Comparison of ENCODE assay signal across 19 mouse cellular contexts in the genomic region with DNA sequence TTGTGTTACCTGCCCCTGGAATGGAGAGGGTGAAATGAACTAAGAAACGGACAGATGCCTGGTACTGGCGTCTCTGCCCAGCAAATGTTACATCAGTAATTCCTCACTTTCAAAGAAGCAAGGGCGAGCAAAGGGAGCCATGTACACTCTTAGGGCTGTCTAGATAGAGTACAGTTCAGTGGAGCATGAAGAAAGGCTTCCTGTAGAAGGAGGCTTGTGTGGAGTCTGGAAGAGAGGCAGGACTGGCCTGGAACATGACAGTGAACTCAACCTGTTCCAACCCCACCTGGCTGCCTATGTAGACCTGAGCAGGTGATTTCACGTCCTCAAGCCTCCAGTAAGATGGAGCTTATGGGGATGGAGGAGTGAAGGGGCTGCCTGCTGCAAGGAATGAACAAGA. TPM values are rescaled to one million over a fixed set of nuclear protein-coding genes. Genes with fewer than 3 reads are reported as not detected.
"Had no signal": no experiment of that assay in that cellular context is flagged by ENCODE, and none has a peak within 500 bp of the region (broad histone marks: within the 10 kb centered on the region; RNA-seq: fewer than 3 reads in every experiment).

No protein-coding gene starts in this region.

- H3K4me2 ChIP-seq: liver, embryonic 13.5 days; lung, embryonic 14.5 days; midbrain, embryonic 12.5 days; midbrain, embryonic 15.5 days; neural tube, embryonic 12.5 days; neural tube, embryonic 15.5 days had no signal

- ATAC-seq: midbrain, embryonic 15.5 days had no signal

- H3K9me3 ChIP-seq: liver, embryonic 13.5 days; midbrain, embryonic 12.5 days; midbrain, embryonic 15.5 days; neural tube, embryonic 12.5 days; neural tube, embryonic 15.5 days had no signal

- H3K9ac ChIP-seq: liver, embryonic 13.5 days; midbrain, embryonic 12.5 days; midbrain, embryonic 15.5 days; neural tube, embryonic 12.5 days; neural tube, embryonic 15.5 days had no signal

- H3K27ac ChIP-seq: liver, embryonic 13.5 days; macrophage; midbrain, embryonic 12.5 days; midbrain, embryonic 15.5 days; neural tube, embryonic 12.5 days had no signal

- H3K4me3 ChIP-seq: liver, embryonic 13.5 days; midbrain, embryonic 12.5 days; midbrain, embryonic 15.5 days; neural tube, embryonic 12.5 days; neural tube, embryonic 15.5 days had no signal

- H3K36me3 ChIP-seq: liver, embryonic 13.5 days; midbrain, embryonic 12.5 days; midbrain, embryonic 15.5 days; neural tube, embryonic 12.5 days; neural tube, embryonic 15.5 days had no signal

- H3K27me3 ChIP-seq: midbrain, embryonic 15.5 days; neural tube, embryonic 15.5 days had no signal

- DNase-seq: kidney, adult 18-20 months; kidney, adult 9 months; kidney, postnatal 25 days; layer of hippocampus, adult 9-11 months; liver, embryonic 13.5 days; lung, embryonic 14.5 days; lung, postnatal 14 days; right cerebral cortex, adult 18-20 months; right cerebral cortex, postnatal 14 days; right cerebral cortex, postnatal 4 days; thymus, adult 2 months; thymus, postnatal 14 days; thymus, postnatal 4 days had no signal

RNA-seq across cellular contexts. Expression of a gene that starts 6.4 kb away (rescaled TPM):
- total RNA-seq: megakaryocyte, adult 5-6 weeks had no signal
